Mouse (Mus musculus) brain, embryonic 14.5 days (tissue): ENCODE data around the gene Slc25a33.

Source experiments
- CTCF ChIP-seq: fragments of 200-500 bp; IDR thresholded peaks from 2 replicates; pipeline ENCODE4 v1.5.1; 2012; ENCODE audit warnings: inconsistent platforms, mild to moderate bottlenecking, moderate library complexity, borderline replicate concordance; ENCODE audit not compliant: insufficient read depth, insufficient read length; ENCODE audit errors: extremely low read depth
- POLR2A ChIP-seq: fragments of 200-500 bp; IDR thresholded peaks from 2 replicates; pipeline ENCODE4 v1.6.1; 2012; ENCODE audit warnings: mild to moderate bottlenecking, inconsistent platforms, borderline replicate concordance; ENCODE audit not compliant: poor library complexity, insufficient read depth, insufficient read length, severe bottlenecking; ENCODE audit errors: extremely low read depth

DNA sequence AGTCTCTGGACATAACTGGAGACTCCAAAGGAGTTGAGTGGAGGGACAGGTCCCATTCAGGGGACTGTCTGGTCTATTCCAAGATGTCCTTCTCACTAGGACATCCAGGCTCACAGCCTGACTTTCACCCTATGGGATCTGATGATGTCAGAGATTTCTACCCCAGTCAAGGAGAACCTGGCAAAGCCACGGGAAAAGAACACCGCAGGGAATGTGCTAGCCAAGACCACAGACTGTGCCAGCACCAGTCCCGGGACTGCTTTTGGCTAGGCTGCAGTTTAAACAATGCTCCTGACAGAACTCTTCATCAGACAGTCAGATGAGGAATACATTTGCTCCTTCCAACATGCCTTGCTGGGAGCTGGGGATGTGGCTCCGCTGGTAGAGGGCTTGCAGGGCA is 74.1 kb downstream of the Slc25a33 start:
- TF ChIP-seq POLR2A (no peak), CTCF (no peak)
